Mouse (Mus musculus) midbrain, embryonic 14.5 days (tissue): ENCODE measurements around the gene Atad2b. TPM values are rescaled to one million over a fixed set of nuclear protein-coding genes. Genes with fewer than 3 reads are reported as not detected.
"Not testable (repeated sequence)": the region's sequence is repeated elsewhere in the genome, so short reads cannot be mapped to it uniquely, and the experiment has no call there.

Source experiments
- ATAC-seq: fragments of 200-750 bp; cut with Nextera tagmentation; 2 replicates; pipeline ENCODE4 v1.8.0; 2017; ENCODE audit warnings: moderate number of reproducible peaks, moderate library complexity; ENCODE audit not compliant: low FRiP score, low TSS enrichment
- DNase-seq: peaks from one replicate; pipeline ENCODE4 v3.0.0-alpha.2; 2015
- H3K27ac ChIP-seq: fragments of 300-500 bp; sonication (generic); replicated peaks from 2 replicates; pipeline ENCODE4 v1.5.1; 2014; ENCODE audit warnings: mild to moderate bottlenecking, low read depth, low read length, moderate library complexity
- H3K27me3 ChIP-seq: fragments of 300-500 bp; sonication (generic); 2 replicates; pipeline ENCODE4 v1.6.1; 2014; ENCODE audit warnings: low read length, control low read depth, mixed read lengths; ENCODE audit not compliant: control insufficient read depth, insufficient read depth
- H3K36me3 ChIP-seq: fragments of 300-500 bp; sonication (generic); 2 replicates; pipeline ENCODE4 v1.6.1; 2014; ENCODE audit warnings: low read length, control low read depth; ENCODE audit not compliant: control insufficient read depth, insufficient read depth
- H3K4me1 ChIP-seq: fragments of 300-500 bp; sonication (generic); 2 replicates; pipeline ENCODE4 v1.6.1; 2014; ENCODE audit warnings: mild to moderate bottlenecking, antibody characterized with exemption, low read length, control low read depth; ENCODE audit not compliant: control insufficient read depth, insufficient read depth
- H3K4me2 ChIP-seq: fragments of 300-500 bp; sonication (generic); 2 replicates; pipeline ENCODE4 v1.6.1; 2014; ENCODE audit warnings: mild to moderate bottlenecking, low read length, moderate library complexity
- H3K4me3 ChIP-seq: fragments of 300-500 bp; sonication (generic); replicated peaks from 2 replicates; pipeline ENCODE4 v1.5.1; 2014; ENCODE audit warnings: low read depth, low read length
- H3K9ac ChIP-seq: fragments of 300-500 bp; sonication (generic); replicated peaks from 2 replicates; pipeline ENCODE4 v1.6.1; 2014; ENCODE audit warnings: mild to moderate bottlenecking, low read length, moderate library complexity
- H3K9me3 ChIP-seq: fragments of 300-500 bp; sonication (generic); 2 replicates; pipeline ENCODE4 v1.6.1; 2016; ENCODE audit warnings: low read length, control low read depth, mixed read lengths; ENCODE audit not compliant: control insufficient read depth
- WGBS: fragments of 180-500 bp; shearing (Covaris S2); extraction: QIAGEN DNeasy Blood & Tissue Kit; methylation state at CpG from one replicate; pipeline ENCODE4 v1.1.7; 2014; 5-methylcytosine and 5-hydroxymethylcytosine counted together
- polyA plus RNA-seq: library from polyadenylated mRNA; unstranded; fragments of >200 nt; fragmentation: Nextera tagmentation; extraction: Ambion mirVana; gene quantifications from 2 replicates; pipeline ENCODE4 v1.2.1, GENCODE M21; 2014

Gene Atad2b
- polyA plus RNA-seq, 1 experiment from 2014 or later, result 20.3 TPM

GRCm38 (mm10) chr12:4905946-4906345, 11.2 kb upstream of the Atad2b start:
- ATAC-seq (no peak), DNase-seq (peak; percentile 26)
- Histone ChIP-seq H3K9ac (no peak overlapping the region), H3K4me3 (no peak overlapping the region), H3K36me3 (peaks cover 3% of the 10 kb centered on the region; the same call in 1 of the 2 replicates), H3K4me2 (no peak overlapping the region; the same call in 1 of the 2 replicates), H3K27me3 (no peaks in the 10 kb centered on the region), H3K9me3 (no peaks in the 10 kb centered on the region), H3K27ac (no peak overlapping the region), H3K4me1 (peaks cover 3% of the 10 kb centered on the region; the same call in 1 of the 2 replicates)
- 80% methylated on average over 7 of the region's 7 CpGs for WGBS

GRCm38 (mm10) chr12:4906476-4906875, 10.7 kb upstream of the Atad2b start:
- Histone ChIP-seq H3K4me3 (peak overlapping the region; percentile 65), H3K4me2 (peak overlapping the region; percentile 72), H3K4me1 (peaks cover 3% of the 10 kb centered on the region; the same call in 1 of the 2 replicates), H3K9ac (peak overlapping the region; percentile 73; the same call in 1 of the 2 replicates), H3K36me3 (peaks cover 2% of the 10 kb centered on the region; the same call in 1 of the 2 replicates), H3K27ac (no peak overlapping the region), H3K27me3 (no peaks in the 10 kb centered on the region), H3K9me3 (no peaks in the 10 kb centered on the region)
- 70% methylated on average over 7 of the region's 7 CpGs for WGBS
- ATAC-seq (no peak), DNase-seq (no peak)

DNA sequence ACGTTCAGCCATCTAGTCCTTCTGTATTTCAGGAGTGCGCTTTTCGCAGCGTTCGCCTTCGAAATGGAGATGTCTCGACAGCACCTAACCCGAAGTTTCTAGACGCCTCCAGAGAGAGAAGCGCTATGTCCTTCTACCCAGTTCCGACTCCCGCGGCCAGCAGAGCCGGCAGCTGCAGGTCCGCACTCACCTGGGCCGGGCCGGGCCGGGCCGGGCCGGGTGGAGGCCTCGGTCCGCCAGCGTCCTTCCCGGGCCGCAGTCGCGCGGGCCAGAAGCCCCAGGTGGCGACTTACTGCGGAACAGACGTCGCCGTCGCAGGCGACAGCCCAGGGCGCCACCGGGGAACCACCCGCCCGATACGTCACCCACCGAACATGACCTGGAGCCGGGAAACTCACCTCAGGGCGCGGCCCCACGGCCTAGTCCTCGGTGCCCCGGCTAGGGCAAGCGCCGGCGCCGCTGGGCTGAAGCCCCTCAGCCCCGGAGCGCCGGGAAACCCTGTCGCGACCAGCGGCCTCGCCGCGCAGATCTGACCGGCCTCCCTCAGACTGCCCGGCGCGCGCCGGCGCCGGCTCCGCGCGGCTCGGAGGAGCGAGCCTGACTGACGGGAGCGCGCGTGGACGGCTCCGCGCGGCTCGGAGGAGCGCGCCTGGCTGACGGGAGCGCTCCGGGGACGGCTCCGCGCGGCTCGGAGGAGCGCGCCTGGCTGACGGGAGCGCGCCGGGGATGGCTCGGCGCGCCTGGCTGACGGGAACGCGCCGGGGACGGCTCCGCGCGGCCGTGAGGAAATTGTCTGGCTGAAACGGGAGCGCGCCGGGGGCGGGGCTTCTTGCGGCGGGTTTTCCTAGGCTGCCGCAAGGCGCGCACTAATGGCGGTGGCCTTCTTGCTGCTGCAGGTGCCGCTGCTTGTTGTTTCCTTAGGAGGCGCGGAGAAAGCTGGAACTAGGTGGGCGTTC, 9.9 kb upstream of the Atad2b start, which contains the start of gene Ubxn2a:
Ubxn2a (minus strand) TSS at position 755 of the 956 bp plus-strand sequence.
- peaks cover 3% of the 10 kb centered on the region; the same call in 1 of the 2 replicates for H3K4me1 ChIP-seq
- peak within 1 kb of the TSS; percentile 84 for H3K27ac ChIP-seq
- H3K9ac ChIP-seq, result peak within 1 kb of the TSS; percentile 73
- no peaks in the 10 kb centered on the region for H3K9me3 ChIP-seq
- WGBS, result 1% methylated on average over 124 of the region's 125 CpGs
- no peaks in the 10 kb centered on the region for H3K36me3 ChIP-seq
- ATAC-seq (peak; percentile 93), DNase-seq (peak; percentile 97)
- H3K4me3 ChIP-seq, result peak within 1 kb of the TSS; percentile 65
- peak within 1 kb of the TSS; percentile 72 for H3K4me2 ChIP-seq
- no peaks in the 10 kb centered on the region for H3K27me3 ChIP-seq

- Histone ChIP-seq H3K4me2 (no peak overlapping the region), H3K27me3 (no peaks in the 10 kb centered on the region), H3K9me3 (no peaks in the 10 kb centered on the region), H3K36me3 (no peaks in the 10 kb centered on the region), H3K9ac (no peak overlapping the region), H3K27ac (no peak overlapping the region), H3K4me3 (no peak overlapping the region), H3K4me1 (peaks cover 3% of the 10 kb centered on the region; the same call in 1 of the 2 replicates)
- WGBS, result 93% methylated on average over 7 of the region's 7 CpGs
- no peak for DNase-seq
- no peak for ATAC-seq
These were observed 8.8 kb upstream of the Atad2b start for GRCm38 (mm10) chr12:4908391-4908790.

DNA sequence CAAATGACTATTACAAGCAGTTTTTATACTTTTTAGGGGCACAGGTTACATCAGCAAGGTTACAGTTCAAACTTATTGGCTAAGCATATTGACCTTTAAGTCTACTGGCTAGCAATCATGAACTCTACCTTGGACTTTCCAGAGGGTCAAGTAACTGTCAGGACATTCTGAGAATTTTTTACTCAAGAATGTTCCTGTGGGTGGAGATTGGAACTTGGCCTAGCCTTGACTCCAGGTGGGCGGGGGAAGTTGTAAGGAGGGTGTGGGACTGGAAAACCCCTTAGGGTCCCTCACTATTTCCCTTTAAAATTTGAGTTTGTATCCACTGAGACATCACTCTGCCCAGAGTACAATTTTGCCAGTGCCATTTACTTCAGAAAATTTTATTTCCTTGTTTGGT, 6.7 kb upstream of the Atad2b start:
- 98% methylated on average over 1 of the region's 1 CpGs for WGBS
- H3K27ac ChIP-seq, H3K36me3 ChIP-seq, H3K4me2 ChIP-seq, H3K9ac ChIP-seq, ATAC-seq, DNase-seq, H3K4me3 ChIP-seq, H3K9me3 ChIP-seq, H3K4me1 ChIP-seq, H3K27me3 ChIP-seq: not testable (repeated sequence)

DNA sequence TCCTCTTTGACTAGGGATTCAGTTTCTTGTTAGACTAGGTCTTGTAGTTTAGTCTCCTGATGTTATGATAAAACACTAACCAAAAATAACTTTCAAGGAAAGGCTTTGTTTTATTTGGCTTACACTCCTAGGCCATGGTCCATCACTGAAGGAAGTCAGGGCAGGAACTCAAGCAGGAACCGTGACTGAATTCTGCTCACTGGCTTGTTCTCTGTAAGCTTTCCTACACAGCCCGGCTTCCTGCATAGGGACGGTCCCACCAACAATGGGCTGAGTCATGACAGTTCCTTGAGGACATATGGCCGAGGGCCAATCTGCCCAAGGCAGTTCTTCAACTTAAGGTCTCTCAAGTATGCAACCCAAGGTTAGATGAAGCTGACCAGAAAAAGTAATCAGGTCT, 5.4 kb upstream of the Atad2b start:
- no peak overlapping the region for H3K9ac ChIP-seq
- DNase-seq, result no peak
- no peak overlapping the region for H3K27ac ChIP-seq
- no peaks in the 10 kb centered on the region; the same call in 1 of the 2 replicates for H3K4me1 ChIP-seq
- no peaks in the 10 kb centered on the region for H3K36me3 ChIP-seq
- H3K9me3 ChIP-seq, result no peaks in the 10 kb centered on the region
- no peak overlapping the region for H3K4me3 ChIP-seq
- no peak overlapping the region for H3K4me2 ChIP-seq
- WGBS, result 88% methylated on average over 4 of the region's 4 CpGs
- no peaks in the 10 kb centered on the region for H3K27me3 ChIP-seq
- no peak for ATAC-seq

GRCm38 (mm10) chr12:4914441-4914840, 2.7 kb upstream of the Atad2b start:
- H3K27ac ChIP-seq, result no peak overlapping the region
- no peaks in the 10 kb centered on the region for H3K9me3 ChIP-seq
- WGBS, result 27% methylated on average over 3 of the region's 3 CpGs
- no peak overlapping the region for H3K4me2 ChIP-seq
- no peaks in the 10 kb centered on the region for H3K27me3 ChIP-seq
- H3K4me1 ChIP-seq, result peaks cover 12% of the 10 kb centered on the region
- H3K9ac ChIP-seq, result no peak overlapping the region
- H3K4me3 ChIP-seq, result no peak overlapping the region
- no peak for DNase-seq
- no peaks in the 10 kb centered on the region for H3K36me3 ChIP-seq
- no peak for ATAC-seq

DNA sequence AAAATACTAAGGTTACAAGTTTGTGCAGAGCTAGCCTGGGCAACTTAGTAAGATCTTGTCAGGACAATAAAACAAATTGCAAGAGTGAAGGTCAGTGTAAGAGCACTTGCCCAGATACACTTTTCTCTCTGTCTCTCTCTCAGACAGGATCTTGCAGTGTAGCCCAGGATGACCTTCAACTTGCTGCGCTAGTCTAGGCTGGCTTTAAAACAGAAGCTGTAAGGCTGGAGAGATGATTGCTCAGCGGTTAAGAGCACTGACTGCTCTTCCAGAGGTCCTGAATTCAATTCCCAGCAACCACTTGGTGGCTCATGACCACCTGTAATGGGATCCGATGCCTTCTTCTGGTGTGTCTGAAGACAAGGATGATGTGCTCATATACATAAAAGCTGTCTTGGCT, 2.2 kb upstream of the Atad2b start:
- Histone ChIP-seq H3K27ac (no peak overlapping the region), H3K4me3 (no peak overlapping the region), H3K4me2 (no peak overlapping the region), H3K9me3 (no peaks in the 10 kb centered on the region), H3K36me3 (no peaks in the 10 kb centered on the region), H3K27me3 (no peaks in the 10 kb centered on the region), H3K9ac (no peak overlapping the region), H3K4me1 (peaks cover 17% of the 10 kb centered on the region)
- no peak for DNase-seq
- 84% methylated on average over 3 of the region's 3 CpGs for WGBS
- no peak for ATAC-seq
